Mouse (Mus musculus) limb, embryonic 13.5 days (tissue): ENCODE data around the gene Large2. TPM values are rescaled to one million over a fixed set of nuclear protein-coding genes. Genes with fewer than 3 reads are reported as not detected.
"Not testable (repeated sequence)": the region's sequence is repeated elsewhere in the genome, so short reads cannot be mapped to it uniquely, and the experiment has no call there.

Experiments
- ATAC-seq: fragments of 200-750 bp; cut with Nextera tagmentation; 2 replicates; pipeline ENCODE4 v1.8.0; 2017; ENCODE audit warnings: low read depth, moderate number of reproducible peaks, moderate TSS enrichment; ENCODE audit not compliant: low FRiP score
- H3K27ac ChIP-seq: fragments of 300-500 bp; sonication (generic); 2 replicates; pipeline ENCODE4 v1.5.1; 2015; ENCODE audit warnings: inconsistent platforms, mild to moderate bottlenecking, moderate library complexity
- H3K27me3 ChIP-seq: fragments of 300-500 bp; sonication (generic); 2 replicates; pipeline ENCODE4 v1.6.1; 2015; ENCODE audit warnings: mild to moderate bottlenecking, inconsistent platforms
- H3K36me3 ChIP-seq: fragments of 300-500 bp; sonication (generic); 2 replicates; pipeline ENCODE4 v1.6.1; 2015; ENCODE audit warnings: inconsistent platforms, mild to moderate bottlenecking, moderate library complexity
- H3K4me1 ChIP-seq: fragments of 300-500 bp; sonication (generic); 2 replicates; pipeline ENCODE4 v1.6.1; 2015; ENCODE audit warnings: inconsistent platforms
- H3K4me2 ChIP-seq: fragments of 300-500 bp; sonication (generic); replicated peaks from 2 replicates; pipeline ENCODE4 v1.6.1; 2015; ENCODE audit warnings: inconsistent platforms, mild to moderate bottlenecking, moderate library complexity
- H3K4me3 ChIP-seq: fragments of 300-500 bp; sonication (generic); 2 replicates; pipeline ENCODE4 v1.5.1; 2015; ENCODE audit warnings: moderate library complexity, mild to moderate bottlenecking, inconsistent platforms
- H3K9ac ChIP-seq: fragments of 300-500 bp; sonication (generic); 2 replicates; pipeline ENCODE4 v1.6.1; 2015; ENCODE audit warnings: mild to moderate bottlenecking, inconsistent platforms
- H3K9me3 ChIP-seq: fragments of 300-500 bp; sonication (generic); 2 replicates; pipeline ENCODE4 v1.6.1; 2016; ENCODE audit warnings: inconsistent platforms
- WGBS: fragments of 180-500 bp; shearing (Covaris S2); methylation state at CpG from one replicate; pipeline ENCODE4 v1.1.7; 2015; 5-methylcytosine and 5-hydroxymethylcytosine counted together
- polyA plus RNA-seq: library from polyadenylated mRNA; unstranded; fragments of >200 nt; fragmentation: Nextera tagmentation; extraction: Ambion mirVana; gene quantifications from 2 replicates; pipeline ENCODE4 v1.2.1, GENCODE M21; 2015

The Large2 gene
- polyA plus RNA-seq, 1 experiment from 2014 or later, result 13.3 TPM

- Histone ChIP-seq H3K4me2 (peak within 1 kb of the TSS; percentile 86), H3K9me3 (no peaks in the 10 kb centered on the region), H3K4me1 (peaks cover 11% of the 10 kb centered on the region), H3K4me3 (peak within 1 kb of the TSS; percentile 62), H3K36me3 (peaks cover 29% of the 10 kb centered on the region), H3K27ac (no peak within 1 kb of the TSS), H3K9ac (peak within 1 kb of the TSS; percentile 75), H3K27me3 (peaks cover 19% of the 10 kb centered on the region)
- 1% methylated on average over 34 of the region's 59 CpGs for WGBS
- ATAC-seq, result peak; percentile 60
These were observed 26.5 kb upstream of the Large2 start, which contains the start of gene Mapk8ip1 for GRCm38 (mm10) chr2:92401091-92401561. Mapk8ip1 (minus strand) TSS chr2:92401263.

- 0 out of 2 replicates have a peak, but pooled peaks have one; percentile 8 for ATAC-seq
- peak overlapping the region; percentile 86 for H3K4me2 ChIP-seq
- H3K36me3 ChIP-seq, result peaks cover 25% of the 10 kb centered on the region
- WGBS, result 6% methylated on average over 18 of the region's 22 CpGs
- no peak overlapping the region for H3K27ac ChIP-seq
- H3K4me1 ChIP-seq, result peaks cover 11% of the 10 kb centered on the region
- peaks cover 19% of the 10 kb centered on the region for H3K27me3 ChIP-seq
- peak overlapping the region; percentile 62 for H3K4me3 ChIP-seq
- H3K9me3 ChIP-seq, result no peaks in the 10 kb centered on the region
- H3K9ac ChIP-seq, result peak overlapping the region; percentile 75
These were observed 26.0 kb upstream of the Large2 start for GRCm38 (mm10) chr2:92400682-92401081.

DNA sequence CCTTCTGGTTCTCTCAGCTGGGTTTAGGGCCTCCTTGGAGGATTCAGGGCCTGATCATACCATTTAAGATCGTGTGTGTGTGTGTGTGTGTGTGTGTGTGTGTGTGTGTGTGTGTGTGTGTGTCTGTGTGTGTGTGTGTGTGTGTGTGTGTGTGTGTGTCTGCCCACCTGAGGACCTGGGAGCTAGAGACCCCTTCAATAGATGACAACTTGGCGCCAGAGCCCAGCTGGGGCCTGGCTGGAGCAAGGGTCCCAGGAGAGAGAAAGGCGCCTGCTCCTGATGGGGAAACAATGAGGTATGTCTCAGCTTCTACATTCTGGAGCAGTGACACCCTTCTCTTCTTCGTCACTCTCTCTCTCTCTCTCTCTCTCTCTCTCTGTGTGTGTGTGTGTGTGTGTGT, 25.2 kb upstream of the Large2 start:
- H3K9me3 ChIP-seq, H3K9ac ChIP-seq, H3K27ac ChIP-seq, ATAC-seq, H3K4me2 ChIP-seq, H3K4me3 ChIP-seq: not testable (repeated sequence)
- Histone ChIP-seq H3K36me3 (peaks cover 17% of the 10 kb centered on the region), H3K27me3 (peaks cover 19% of the 10 kb centered on the region), H3K4me1 (peaks cover 11% of the 10 kb centered on the region)
- 76% methylated on average over 4 of the region's 4 CpGs for WGBS

DNA sequence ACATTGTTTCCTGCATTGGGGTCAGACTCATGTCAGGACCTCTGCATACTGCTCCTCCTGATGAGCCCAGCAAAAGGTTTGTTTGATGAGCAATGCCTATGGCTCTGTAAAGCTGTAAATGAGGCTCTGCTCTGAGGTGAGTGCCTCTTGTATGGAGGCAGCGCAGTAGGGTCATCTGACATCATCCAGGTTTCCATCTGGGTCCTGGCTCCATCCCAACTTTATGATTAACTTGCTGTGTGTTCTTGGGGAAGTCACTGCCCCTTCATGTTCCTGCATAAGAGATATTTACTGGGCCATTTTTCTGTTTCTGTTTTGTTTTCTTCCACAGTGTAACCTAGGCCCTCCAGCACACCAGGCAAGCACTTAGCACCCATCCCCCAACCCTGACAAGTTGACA, 22.8 kb upstream of the Large2 start:
- no peak overlapping the region for H3K27ac ChIP-seq
- no peaks in the 10 kb centered on the region for H3K9me3 ChIP-seq
- H3K9ac ChIP-seq, result no peak overlapping the region
- H3K27me3 ChIP-seq, result peaks cover 19% of the 10 kb centered on the region
- H3K4me1 ChIP-seq, result peaks cover 19% of the 10 kb centered on the region
- H3K4me2 ChIP-seq, result no peak overlapping the region
- WGBS, result 83% methylated on average over 1 of the region's 1 CpGs
- ATAC-seq, result no peak
- no peaks in the 10 kb centered on the region for H3K36me3 ChIP-seq
- no peak overlapping the region for H3K4me3 ChIP-seq

DNA sequence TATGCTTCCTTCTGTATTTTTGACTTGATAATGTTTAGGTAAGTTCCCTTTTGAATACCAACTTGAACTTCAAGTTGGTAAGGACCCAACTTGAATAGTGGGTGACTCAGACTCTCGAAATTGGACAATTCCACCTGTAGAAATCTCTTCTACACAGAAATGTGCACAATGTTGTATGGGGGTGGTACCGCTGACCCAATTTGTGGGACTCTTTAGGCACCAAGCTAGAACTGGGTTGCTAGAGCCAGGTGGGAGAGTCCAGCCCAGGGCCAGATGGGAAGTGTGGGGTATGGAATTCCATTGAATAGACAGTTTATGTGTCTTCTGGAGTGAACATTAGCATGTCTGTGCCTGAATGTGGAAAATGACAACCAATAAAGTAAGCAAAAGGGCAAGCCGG, 20.9 kb upstream of the Large2 start:
- no peaks in the 10 kb centered on the region for H3K9me3 ChIP-seq

DNA sequence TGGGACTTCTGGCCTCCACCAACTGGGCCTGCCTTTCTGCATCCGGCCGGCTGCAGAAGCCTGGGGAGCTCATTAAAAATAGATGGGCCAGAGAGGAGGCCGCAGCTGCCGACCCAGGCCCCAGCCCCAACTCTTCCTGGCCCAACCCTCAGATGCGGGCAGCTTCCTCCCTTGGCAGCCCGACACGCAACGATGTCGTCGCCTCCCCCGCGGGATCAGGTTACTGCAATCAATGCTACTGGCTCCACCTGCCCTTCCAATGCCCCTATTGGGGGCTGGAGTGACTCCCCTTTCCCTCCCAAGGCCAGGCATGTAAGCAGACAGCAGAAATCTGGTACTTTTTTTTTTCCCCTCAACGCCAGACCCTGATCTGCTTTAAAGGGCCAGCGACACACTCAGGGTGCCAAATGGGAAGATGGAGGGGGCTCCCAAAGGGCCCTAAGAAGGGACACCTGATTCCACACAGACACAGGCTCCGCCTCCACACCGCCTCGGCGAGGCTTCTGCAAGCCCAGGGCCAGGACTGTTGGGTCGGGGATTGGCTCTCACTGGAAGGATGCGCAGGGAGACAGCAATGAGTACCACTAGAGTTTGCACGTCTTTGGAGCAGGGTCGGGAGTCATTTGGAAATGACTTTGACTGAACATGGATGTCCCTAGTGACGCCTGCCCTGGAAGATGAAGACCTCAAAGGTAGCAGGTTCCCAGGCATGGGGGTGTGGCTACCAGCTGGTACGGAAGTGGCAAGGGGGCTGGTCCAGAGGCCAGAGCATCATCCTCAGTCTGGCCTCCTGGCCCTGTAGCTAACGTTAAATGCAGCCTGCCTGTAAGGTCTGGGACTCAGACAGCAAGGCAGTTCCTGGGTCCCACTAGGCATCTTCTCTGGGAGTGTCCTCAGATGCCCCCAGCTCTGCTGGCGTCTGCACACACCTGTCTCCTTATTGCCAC, 17.9 kb upstream of the Large2 start:
- Histone ChIP-seq H3K36me3 (no peaks in the 10 kb centered on the region), H3K4me3 (peak overlapping the region; percentile 46), H3K9me3 (no peaks in the 10 kb centered on the region), H3K4me1 (peaks cover 48% of the 10 kb centered on the region), H3K4me2 (peak overlapping the region; percentile 73), H3K27ac (peak overlapping the region; percentile 86), H3K27me3 (no peaks in the 10 kb centered on the region), H3K9ac (peak overlapping the region; percentile 62)
- peak; percentile 10; the same call in 1 of the 2 replicates for ATAC-seq
- 3% methylated on average over 26 of the region's 26 CpGs for WGBS

More for the DNA sequence above, 20.9 kb upstream of the Large2 start:
- peaks cover 28% of the 10 kb centered on the region for H3K4me1 ChIP-seq
- H3K4me3 ChIP-seq, result no peak overlapping the region
- H3K4me2 ChIP-seq, result no peak overlapping the region
- no peak overlapping the region for H3K9ac ChIP-seq
- peaks cover 15% of the 10 kb centered on the region for H3K27me3 ChIP-seq
- no peak overlapping the region for H3K27ac ChIP-seq
- ATAC-seq, result no peak
- WGBS, result 77% methylated on average over 3 of the region's 3 CpGs
- no peaks in the 10 kb centered on the region for H3K36me3 ChIP-seq

- 18% methylated on average over 11 of the region's 11 CpGs for WGBS
- H3K27me3 ChIP-seq, result no peaks in the 10 kb centered on the region
- peak overlapping the region; percentile 62 for H3K9ac ChIP-seq
- H3K36me3 ChIP-seq, result peaks cover 6% of the 10 kb centered on the region
- peaks cover 49% of the 10 kb centered on the region for H3K4me1 ChIP-seq
- H3K9me3 ChIP-seq, result no peaks in the 10 kb centered on the region
- ATAC-seq, result no peak
- H3K4me2 ChIP-seq, result peak overlapping the region; percentile 73
- H3K4me3 ChIP-seq, result peak overlapping the region; percentile 46
- peak overlapping the region; percentile 86 for H3K27ac ChIP-seq
These were observed 17.1 kb upstream of the Large2 start for GRCm38 (mm10) chr2:92391703-92392317.

DNA sequence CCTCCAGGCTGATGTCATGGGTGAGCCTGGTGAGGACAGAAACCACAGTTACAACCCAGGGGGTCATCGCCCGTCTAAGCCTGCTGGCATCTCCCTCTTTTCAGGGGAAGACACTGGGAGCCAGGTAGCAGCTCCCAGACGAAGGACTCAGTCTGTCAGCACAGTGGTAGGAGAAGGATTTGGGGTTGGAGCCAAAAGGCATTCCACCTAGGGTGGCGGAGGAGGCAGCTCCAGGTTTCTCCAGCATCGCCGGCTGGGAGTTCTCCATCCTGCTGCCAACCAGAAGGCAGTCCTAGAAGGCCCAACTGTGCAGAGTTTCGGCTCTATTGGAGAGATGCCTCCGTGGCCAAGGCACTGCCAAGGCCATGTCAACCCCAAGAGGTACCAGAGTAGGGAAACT, 16.4 kb upstream of the Large2 start:
- H3K4me2 ChIP-seq, result peak overlapping the region; percentile 73
- H3K4me1 ChIP-seq, result peaks cover 49% of the 10 kb centered on the region
- no peaks in the 10 kb centered on the region for H3K27me3 ChIP-seq
- H3K9me3 ChIP-seq, result no peaks in the 10 kb centered on the region
- ATAC-seq, result no peak
- 86% methylated on average over 8 of the region's 8 CpGs for WGBS
- H3K27ac ChIP-seq, result no peak overlapping the region
- no peak overlapping the region for H3K4me3 ChIP-seq
- H3K36me3 ChIP-seq, result peaks cover 13% of the 10 kb centered on the region
- H3K9ac ChIP-seq, result no peak overlapping the region

DNA sequence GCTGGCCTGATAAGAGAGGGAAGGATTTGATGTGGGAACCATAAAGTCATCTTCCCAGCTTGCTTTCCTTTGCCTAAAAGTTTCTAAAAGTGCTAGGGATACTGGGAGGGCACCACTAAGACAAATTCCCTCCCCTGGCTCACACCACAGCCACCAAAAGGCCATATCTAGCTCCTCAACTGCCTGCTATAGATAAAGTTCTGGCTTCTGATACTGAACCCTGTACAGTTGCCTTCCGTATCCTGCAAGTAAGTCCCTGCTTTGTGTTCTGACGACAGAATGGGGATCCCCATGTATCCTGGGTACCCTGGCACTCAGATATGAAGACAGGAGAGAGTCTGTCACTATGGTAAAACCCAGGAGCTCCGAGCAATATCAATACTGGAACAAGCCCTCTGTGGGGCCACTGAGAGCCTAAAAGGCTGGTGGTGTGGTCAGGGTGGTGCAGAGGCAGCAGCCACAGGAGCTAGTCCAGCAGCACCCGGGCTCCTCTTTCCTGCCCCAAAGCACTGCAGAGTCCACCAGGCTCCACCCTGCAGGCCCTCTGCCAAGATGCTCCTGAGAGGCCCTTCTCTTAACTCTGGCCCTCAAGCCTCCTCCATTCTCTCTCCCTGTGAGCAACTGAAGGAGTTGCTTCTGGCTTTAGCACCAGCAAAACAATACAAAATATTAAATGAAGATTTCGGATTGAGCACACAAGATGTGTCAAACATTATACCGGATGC, 15.7 kb upstream of the Large2 start:
- Histone ChIP-seq H3K4me3 (0 out of 2 replicates have a peak overlapping the region, but pooled peaks have one; percentile 73), H3K4me1 (peaks cover 49% of the 10 kb centered on the region), H3K9ac (no peak overlapping the region), H3K4me2 (peak overlapping the region; percentile 91; the same call in 1 of the 2 replicates), H3K27me3 (no peaks in the 10 kb centered on the region), H3K27ac (no peak overlapping the region), H3K9me3 (no peaks in the 10 kb centered on the region), H3K36me3 (peaks cover 21% of the 10 kb centered on the region)
- no peak for ATAC-seq
- 80% methylated on average over 6 of the region's 6 CpGs for WGBS

- peak; percentile 38; the same call in 1 of the 2 replicates for ATAC-seq
- no peaks in the 10 kb centered on the region for H3K9me3 ChIP-seq
- peak overlapping the region; percentile 73 for H3K4me3 ChIP-seq
- H3K4me2 ChIP-seq, result peak overlapping the region; percentile 91
- H3K27ac ChIP-seq, result peak overlapping the region; percentile 82; the same call in 1 of the 2 replicates
- no peak overlapping the region for H3K9ac ChIP-seq
- H3K27me3 ChIP-seq, result no peaks in the 10 kb centered on the region
- peaks cover 28% of the 10 kb centered on the region for H3K36me3 ChIP-seq
- peaks cover 49% of the 10 kb centered on the region for H3K4me1 ChIP-seq
- WGBS, result 3% methylated on average over 10 of the region's 10 CpGs
These were observed 15.0 kb upstream of the Large2 start for GRCm38 (mm10) chr2:92389645-92390044.

DNA sequence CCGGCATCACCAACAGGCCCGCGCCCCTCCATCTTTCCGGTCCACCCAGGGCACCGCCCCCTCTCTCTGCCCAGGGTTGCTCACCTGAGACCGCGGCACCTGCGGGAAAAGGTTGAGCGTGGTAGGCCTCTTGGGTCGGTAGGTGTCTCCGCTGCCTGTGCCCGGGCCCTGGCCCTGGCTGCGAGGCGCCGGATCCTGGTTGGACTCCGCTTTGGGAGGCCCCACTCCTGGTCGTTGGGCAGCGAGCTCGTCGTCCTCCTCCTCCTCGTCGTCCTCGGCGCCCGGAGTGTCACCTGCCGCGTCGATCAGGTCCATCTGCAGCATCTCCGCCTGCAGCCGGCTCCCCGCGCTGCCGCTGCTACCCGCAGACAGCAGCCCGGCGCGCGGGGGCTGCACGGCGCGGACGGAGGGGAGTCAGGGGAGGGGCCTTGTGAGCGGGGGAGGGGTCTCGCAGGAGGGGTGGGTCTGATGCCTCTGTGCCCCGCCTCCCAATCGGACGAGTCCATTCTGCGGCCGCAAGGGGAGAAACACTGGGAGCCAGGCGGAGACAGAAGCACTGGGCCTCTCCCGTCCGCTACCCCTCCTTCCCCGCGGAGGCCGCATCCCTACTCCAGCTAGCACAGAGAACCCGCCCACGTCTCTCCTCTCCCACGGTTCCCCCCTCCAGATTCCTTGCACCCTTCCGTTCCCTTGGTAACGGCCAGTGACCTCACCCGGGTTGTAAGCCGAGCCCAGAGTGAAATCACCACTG, 14.4 kb upstream of the Large2 start:
- 1% methylated on average over 62 of the region's 62 CpGs for WGBS

More for the DNA sequence above, 14.4 kb upstream of the Large2 start:
- H3K27ac ChIP-seq, result peak overlapping the region; percentile 82; the same call in 1 of the 2 replicates
- H3K9ac ChIP-seq, result peak overlapping the region; percentile 80
- H3K4me1 ChIP-seq, result peaks cover 49% of the 10 kb centered on the region
- no peaks in the 10 kb centered on the region for H3K27me3 ChIP-seq
- H3K4me2 ChIP-seq, result peak overlapping the region; percentile 91
- ATAC-seq, result peak; percentile 90
- H3K36me3 ChIP-seq, result peaks cover 34% of the 10 kb centered on the region
- H3K9me3 ChIP-seq, result no peaks in the 10 kb centered on the region
- H3K4me3 ChIP-seq, result peak overlapping the region; percentile 73
